Mouse (Mus musculus) hindbrain, embryonic 15.5 days (tissue): ENCODE results near the gene Rbfox2. TPM values are rescaled to one million over a fixed set of nuclear protein-coding genes. Genes with fewer than 3 reads are reported as not detected.

Source experiments
- ATAC-seq: fragments of 200-750 bp; cut with Nextera tagmentation; 2 replicates; pipeline ENCODE4 v1.8.0; 2017; ENCODE audit warnings: low read depth, moderate number of reproducible peaks, moderate TSS enrichment; ENCODE audit not compliant: low FRiP score
- H3K27ac ChIP-seq: fragments of 300-500 bp; sonication (generic); replicated peaks from 2 replicates; pipeline ENCODE4 v1.5.1; 2015; ENCODE audit warnings: mild to moderate bottlenecking, inconsistent platforms
- H3K27me3 ChIP-seq: fragments of 300-500 bp; sonication (generic); 2 replicates; pipeline ENCODE4 v1.6.1; 2015; ENCODE audit warnings: control low read depth, inconsistent platforms
- H3K36me3 ChIP-seq: fragments of 300-500 bp; sonication (generic); 2 replicates; pipeline ENCODE4 v1.6.1; 2015; ENCODE audit warnings: control low read depth, inconsistent platforms
- H3K4me1 ChIP-seq: fragments of 300-500 bp; sonication (generic); replicated peaks from 2 replicates; pipeline ENCODE4 v1.6.1; 2015; ENCODE audit warnings: control low read depth, inconsistent platforms
- H3K4me2 ChIP-seq: fragments of 300-500 bp; sonication (generic); 2 replicates; pipeline ENCODE4 v1.6.1; 2015; ENCODE audit warnings: moderate library complexity, mild to moderate bottlenecking, inconsistent platforms
- H3K4me3 ChIP-seq: fragments of 300-500 bp; sonication (generic); 2 replicates; pipeline ENCODE4 v1.5.1; 2015; ENCODE audit warnings: mild to moderate bottlenecking, inconsistent platforms
- H3K9ac ChIP-seq: fragments of 300-500 bp; sonication (generic); 2 replicates; pipeline ENCODE4 v1.6.1; 2015; ENCODE audit warnings: inconsistent platforms
- H3K9me3 ChIP-seq: fragments of 300-500 bp; sonication (generic); 2 replicates; pipeline ENCODE4 v1.6.1; 2016; ENCODE audit warnings: control low read depth, inconsistent platforms
- WGBS: fragments of 180-500 bp; shearing (Covaris S2); methylation state at CpG from one replicate; pipeline ENCODE4 v1.1.7; 2015; 5-methylcytosine and 5-hydroxymethylcytosine counted together
- polyA plus RNA-seq: library from polyadenylated mRNA; unstranded; fragments of >200 nt; fragmentation: Nextera tagmentation; extraction: Ambion mirVana; gene quantifications from 2 replicates; pipeline ENCODE4 v1.2.1, GENCODE M21; 2015

The Rbfox2 gene
- polyA plus RNA-seq, 1 experiment from 2014 or later, result 151 TPM

- H3K9me3 ChIP-seq, result no peaks in the 10 kb centered on the region
- H3K9ac ChIP-seq, result no peak overlapping the region
- H3K36me3 ChIP-seq, result 0 out of 2 replicates have a peak, but pooled peaks cover 3% of the 10 kb centered on the region
- no peak overlapping the region for H3K4me2 ChIP-seq
- H3K4me3 ChIP-seq, result no peak overlapping the region
- H3K27ac ChIP-seq, result no peak overlapping the region
- no peak for ATAC-seq
- H3K4me1 ChIP-seq, result 0 out of 2 replicates have a peak, but pooled peaks cover 5% of the 10 kb centered on the region
- WGBS, result 92% methylated on average over 2 of the region's 2 CpGs
- no peaks in the 10 kb centered on the region for H3K27me3 ChIP-seq
These were observed 184.0 kb downstream of the Rbfox2 start for GRCm38 (mm10) chr15:77122824-77123223.

GRCm38 (mm10) chr15:77122208-77122607 lies 184.6 kb downstream of the Rbfox2 start:
- Histone ChIP-seq H3K27ac (no peak overlapping the region), H3K9me3 (no peaks in the 10 kb centered on the region), H3K4me3 (no peak overlapping the region), H3K4me2 (no peak overlapping the region), H3K36me3 (0 out of 2 replicates have a peak, but pooled peaks cover 3% of the 10 kb centered on the region), H3K4me1 (peaks cover 7% of the 10 kb centered on the region; the same call in 1 of the 2 replicates), H3K9ac (no peak overlapping the region), H3K27me3 (no peaks in the 10 kb centered on the region)
- WGBS, result 83% methylated on average over 6 of the region's 6 CpGs
- ATAC-seq, result no peak

- Histone ChIP-seq H3K27me3 (no peaks in the 10 kb centered on the region), H3K36me3 (peaks cover 10% of the 10 kb centered on the region; the same call in 1 of the 2 replicates), H3K27ac (no peak overlapping the region), H3K4me2 (no peak overlapping the region), H3K4me1 (peaks cover 17% of the 10 kb centered on the region; the same call in 1 of the 2 replicates), H3K4me3 (no peak overlapping the region), H3K9ac (no peak overlapping the region), H3K9me3 (no peaks in the 10 kb centered on the region)
- 97% methylated on average over 7 of the region's 7 CpGs for WGBS
- no peak for ATAC-seq
These were observed 187.1 kb downstream of the Rbfox2 start for GRCm38 (mm10) chr15:77119666-77120065.

GRCm38 (mm10) chr15:77117209-77117608 lies 189.6 kb downstream of the Rbfox2 start:
- H3K27ac ChIP-seq, result no peak overlapping the region
- no peak for ATAC-seq
- 20% methylated on average over 3 of the region's 3 CpGs for WGBS
- no peaks in the 10 kb centered on the region for H3K9me3 ChIP-seq
- H3K36me3 ChIP-seq, result peaks cover 22% of the 10 kb centered on the region
- H3K4me3 ChIP-seq, result no peak overlapping the region
- peaks cover 17% of the 10 kb centered on the region; the same call in 1 of the 2 replicates for H3K4me1 ChIP-seq
- H3K27me3 ChIP-seq, result no peaks in the 10 kb centered on the region
- no peak overlapping the region for H3K9ac ChIP-seq
- H3K4me2 ChIP-seq, result no peak overlapping the region

GRCm38 (mm10) chr15:77116139-77116722 lies 190.6 kb downstream of the Rbfox2 start:
- Histone ChIP-seq H3K36me3 (peaks cover 28% of the 10 kb centered on the region), H3K27me3 (no peaks in the 10 kb centered on the region), H3K4me2 (no peak overlapping the region), H3K9ac (no peak overlapping the region), H3K27ac (no peak overlapping the region), H3K4me1 (peaks cover 17% of the 10 kb centered on the region; the same call in 1 of the 2 replicates), H3K4me3 (no peak overlapping the region), H3K9me3 (no peaks in the 10 kb centered on the region)
- no peak for ATAC-seq
- WGBS, result 86% methylated on average over 9 of the region's 9 CpGs

- WGBS, result 76% methylated on average over 4 of the region's 4 CpGs
- no peak for ATAC-seq
- peaks cover 28% of the 10 kb centered on the region for H3K36me3 ChIP-seq
These were observed 191.3 kb downstream of the Rbfox2 start for GRCm38 (mm10) chr15:77115456-77115855.

GRCm38 (mm10) chr15:77113591-77113990 lies 193.2 kb downstream of the Rbfox2 start:
- Histone ChIP-seq H3K4me2 (no peak overlapping the region), H3K9ac (no peak overlapping the region), H3K9me3 (no peaks in the 10 kb centered on the region), H3K27ac (no peak overlapping the region), H3K27me3 (no peaks in the 10 kb centered on the region), H3K4me3 (no peak overlapping the region), H3K36me3 (peaks cover 26% of the 10 kb centered on the region), H3K4me1 (peaks cover 17% of the 10 kb centered on the region; the same call in 1 of the 2 replicates)
- WGBS, result 93% methylated on average over 9 of the region's 9 CpGs
- no peak for ATAC-seq

More at GRCm38 (mm10) chr15:77115456-77115855, 191.3 kb downstream of the Rbfox2 start:
- no peak overlapping the region for H3K4me2 ChIP-seq
- no peaks in the 10 kb centered on the region for H3K27me3 ChIP-seq
- H3K9ac ChIP-seq, result no peak overlapping the region
- H3K4me1 ChIP-seq, result peaks cover 17% of the 10 kb centered on the region; the same call in 1 of the 2 replicates
- no peaks in the 10 kb centered on the region for H3K9me3 ChIP-seq
- no peak overlapping the region for H3K4me3 ChIP-seq
- no peak overlapping the region for H3K27ac ChIP-seq

GRCm38 (mm10) chr15:77112378-77112777 lies 194.4 kb downstream of the Rbfox2 start:
- peaks cover 35% of the 10 kb centered on the region for H3K36me3 ChIP-seq
- ATAC-seq, result no peak
- 97% methylated on average over 2 of the region's 2 CpGs for WGBS

GRCm38 (mm10) chr15:77111924-77112323 lies 194.9 kb downstream of the Rbfox2 start:
- Histone ChIP-seq H3K4me1 (peaks cover 7% of the 10 kb centered on the region; the same call in 1 of the 2 replicates), H3K9me3 (no peaks in the 10 kb centered on the region), H3K4me3 (no peak overlapping the region), H3K9ac (no peak overlapping the region), H3K27ac (no peak overlapping the region), H3K4me2 (no peak overlapping the region), H3K36me3 (peaks cover 36% of the 10 kb centered on the region), H3K27me3 (no peaks in the 10 kb centered on the region)
- no peak for ATAC-seq
- WGBS, result 76% methylated on average over 7 of the region's 7 CpGs

More at GRCm38 (mm10) chr15:77112378-77112777, 194.4 kb downstream of the Rbfox2 start:
- H3K4me1 ChIP-seq, result peaks cover 12% of the 10 kb centered on the region; the same call in 1 of the 2 replicates
- no peak overlapping the region for H3K4me3 ChIP-seq
- H3K27me3 ChIP-seq, result no peaks in the 10 kb centered on the region
- H3K27ac ChIP-seq, result no peak overlapping the region
- H3K9ac ChIP-seq, result no peak overlapping the region
- no peaks in the 10 kb centered on the region for H3K9me3 ChIP-seq
- H3K4me2 ChIP-seq, result no peak overlapping the region

- 83% methylated on average over 11 of the region's 11 CpGs for WGBS
These were observed 196.4 kb downstream of the Rbfox2 start for GRCm38 (mm10) chr15:77110452-77110851.

GRCm38 (mm10) chr15:77107169-77107908 lies 199.5 kb downstream of the Rbfox2 start:
- H3K27ac ChIP-seq, result no peak overlapping the region
- H3K4me2 ChIP-seq, result no peak overlapping the region
- H3K4me1 ChIP-seq, result peaks cover 9% of the 10 kb centered on the region; the same call in 1 of the 2 replicates
- no peaks in the 10 kb centered on the region for H3K27me3 ChIP-seq
- WGBS, result 90% methylated on average over 10 of the region's 10 CpGs
- no peak overlapping the region for H3K9ac ChIP-seq
- peaks cover 19% of the 10 kb centered on the region for H3K36me3 ChIP-seq
- no peak for ATAC-seq
- no peaks in the 10 kb centered on the region for H3K9me3 ChIP-seq
- no peak overlapping the region for H3K4me3 ChIP-seq

More at GRCm38 (mm10) chr15:77110452-77110851, 196.4 kb downstream of the Rbfox2 start:
- no peak overlapping the region for H3K9ac ChIP-seq
- H3K36me3 ChIP-seq, result peaks cover 36% of the 10 kb centered on the region
- no peak overlapping the region for H3K27ac ChIP-seq
- no peaks in the 10 kb centered on the region for H3K27me3 ChIP-seq
- H3K4me1 ChIP-seq, result no peaks in the 10 kb centered on the region
- no peak overlapping the region for H3K4me3 ChIP-seq
- no peak overlapping the region for H3K4me2 ChIP-seq
- ATAC-seq, result no peak
- no peaks in the 10 kb centered on the region for H3K9me3 ChIP-seq

- ATAC-seq, result no peak
- Histone ChIP-seq H3K27ac (no peak overlapping the region), H3K4me2 (no peak overlapping the region), H3K27me3 (no peaks in the 10 kb centered on the region), H3K36me3 (peaks cover 27% of the 10 kb centered on the region), H3K9ac (no peak overlapping the region), H3K4me1 (peaks cover 9% of the 10 kb centered on the region; the same call in 1 of the 2 replicates), H3K4me3 (no peak overlapping the region), H3K9me3 (no peaks in the 10 kb centered on the region)
- 86% methylated on average over 10 of the region's 10 CpGs for WGBS
These were observed 201.5 kb downstream of the Rbfox2 start for GRCm38 (mm10) chr15:77105273-77105672.
